Mouse (Mus musculus): Measurements from ENCODE around the gene Ankmy1.

Gene Ankmy1

GRCm38 (mm10) chr1:92872666-92873065 lies 30.0 kb downstream of the Ankmy1 start:
- DNase-seq (ENCODE audit: low spot score), result no peak

DNA sequence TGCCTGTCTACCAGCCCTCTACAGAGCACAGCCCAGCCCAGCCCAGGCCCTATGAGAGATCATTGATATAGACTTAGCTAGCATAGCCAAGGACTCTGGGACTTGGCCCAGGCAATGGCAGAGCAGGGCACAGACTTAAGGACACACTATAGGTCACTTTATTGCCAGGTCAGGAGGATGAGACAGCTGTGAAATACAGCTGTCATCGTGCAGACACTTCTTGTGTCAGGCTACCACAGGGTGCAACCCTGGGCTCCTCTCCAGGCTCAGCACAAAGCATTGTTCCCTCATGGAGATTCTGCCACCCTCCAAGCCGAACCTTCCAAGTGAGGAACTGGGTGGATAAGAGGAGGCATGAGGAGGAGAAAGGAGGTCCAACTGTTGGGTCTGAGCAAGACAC lies 32.7 kb downstream of the Ankmy1 start:
- DNase-seq (ENCODE audit: low spot score), result no peak

GRCm38 (mm10) chr1:92866170-92866569 lies 36.5 kb downstream of the Ankmy1 start:
- no peak for DNase-seq (ENCODE audit: low spot score)

GRCm38 (mm10) chr1:92863268-92863667 lies 39.4 kb downstream of the Ankmy1 start:
- DNase-seq (ENCODE audit: low spot score), result no peak

- no peak for DNase-seq (ENCODE audit: low spot score)
These were observed 41.2 kb downstream of the Ankmy1 start for GRCm38 (mm10) chr1:92861503-92861902.

DNA sequence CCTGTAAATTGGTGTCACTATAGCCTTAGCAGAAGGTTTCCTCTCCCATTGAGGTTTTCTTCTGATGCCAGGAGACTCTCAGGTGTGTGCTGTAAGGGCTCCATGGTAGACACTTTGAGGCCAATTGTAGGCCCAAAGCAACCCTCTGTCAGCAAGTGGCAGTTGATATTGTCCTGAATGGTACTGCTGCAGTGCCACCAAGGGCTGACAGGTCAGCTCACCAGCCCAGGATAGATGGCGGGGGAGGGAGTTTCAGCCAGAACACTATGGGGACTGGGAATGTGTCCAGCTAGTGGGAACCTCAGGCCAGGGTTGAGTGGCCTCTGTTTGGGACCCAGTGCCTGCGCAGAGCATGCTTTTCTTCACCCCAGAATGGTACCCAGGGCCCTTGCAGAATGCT lies 50.3 kb downstream of the Ankmy1 start:
- DNase-seq (ENCODE audit: low spot score), result no peak

DNA sequence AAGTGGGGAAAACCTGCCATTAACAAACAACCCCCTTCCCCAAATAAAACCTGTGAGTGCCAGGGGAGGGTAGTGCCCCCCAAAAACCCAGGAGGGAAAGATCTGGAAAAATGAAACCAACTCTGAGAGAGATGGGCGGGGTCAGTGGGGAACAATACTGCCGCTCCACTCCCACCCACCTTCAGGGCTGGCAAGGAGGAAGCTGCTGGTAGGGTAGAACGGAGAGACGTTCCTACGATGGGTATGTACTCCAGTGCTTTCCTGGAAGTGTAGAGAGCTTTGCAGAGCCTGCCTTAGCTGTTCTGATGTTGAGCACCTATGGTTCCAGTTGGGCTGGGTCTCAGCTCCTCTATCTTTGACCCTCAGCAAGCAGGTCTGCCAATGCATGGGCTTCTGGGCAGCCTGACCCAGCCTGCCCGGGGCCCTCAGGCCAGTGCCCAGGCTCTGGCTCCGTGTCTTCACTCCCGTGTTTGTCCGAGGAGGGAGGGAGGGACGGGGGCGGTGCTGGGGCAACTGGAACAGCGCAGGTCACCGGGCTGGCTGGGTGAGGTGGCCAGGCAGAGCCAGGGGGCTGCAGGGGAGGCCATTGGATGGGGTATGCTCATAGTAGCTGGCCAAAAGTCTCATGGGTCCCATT lies 52.6 kb downstream of the Ankmy1 start:
- no peak for DNase-seq (ENCODE audit: low spot score)

DNA sequence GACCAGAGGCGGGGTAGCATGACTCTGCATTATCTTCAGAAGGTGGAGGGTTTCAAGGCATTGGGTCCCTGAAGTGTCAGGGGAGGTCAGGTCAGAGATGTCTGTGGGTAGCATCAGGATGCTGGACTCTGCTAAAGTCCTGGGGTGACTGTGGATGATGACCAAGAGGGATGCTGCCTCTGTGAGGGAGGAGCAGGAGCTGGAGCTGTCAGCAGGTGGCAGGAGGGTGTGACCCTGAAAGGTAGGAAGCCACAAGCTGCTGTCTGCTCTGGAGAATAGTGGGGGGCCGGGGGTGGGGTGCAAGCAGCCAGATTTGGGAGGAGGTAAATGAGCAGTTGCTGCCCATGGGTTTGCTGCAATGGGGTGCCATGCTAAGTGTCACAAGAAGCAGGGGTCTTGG lies 53.2 kb downstream of the Ankmy1 start:
- DNase-seq (ENCODE audit: low spot score), result no peak

DNA sequence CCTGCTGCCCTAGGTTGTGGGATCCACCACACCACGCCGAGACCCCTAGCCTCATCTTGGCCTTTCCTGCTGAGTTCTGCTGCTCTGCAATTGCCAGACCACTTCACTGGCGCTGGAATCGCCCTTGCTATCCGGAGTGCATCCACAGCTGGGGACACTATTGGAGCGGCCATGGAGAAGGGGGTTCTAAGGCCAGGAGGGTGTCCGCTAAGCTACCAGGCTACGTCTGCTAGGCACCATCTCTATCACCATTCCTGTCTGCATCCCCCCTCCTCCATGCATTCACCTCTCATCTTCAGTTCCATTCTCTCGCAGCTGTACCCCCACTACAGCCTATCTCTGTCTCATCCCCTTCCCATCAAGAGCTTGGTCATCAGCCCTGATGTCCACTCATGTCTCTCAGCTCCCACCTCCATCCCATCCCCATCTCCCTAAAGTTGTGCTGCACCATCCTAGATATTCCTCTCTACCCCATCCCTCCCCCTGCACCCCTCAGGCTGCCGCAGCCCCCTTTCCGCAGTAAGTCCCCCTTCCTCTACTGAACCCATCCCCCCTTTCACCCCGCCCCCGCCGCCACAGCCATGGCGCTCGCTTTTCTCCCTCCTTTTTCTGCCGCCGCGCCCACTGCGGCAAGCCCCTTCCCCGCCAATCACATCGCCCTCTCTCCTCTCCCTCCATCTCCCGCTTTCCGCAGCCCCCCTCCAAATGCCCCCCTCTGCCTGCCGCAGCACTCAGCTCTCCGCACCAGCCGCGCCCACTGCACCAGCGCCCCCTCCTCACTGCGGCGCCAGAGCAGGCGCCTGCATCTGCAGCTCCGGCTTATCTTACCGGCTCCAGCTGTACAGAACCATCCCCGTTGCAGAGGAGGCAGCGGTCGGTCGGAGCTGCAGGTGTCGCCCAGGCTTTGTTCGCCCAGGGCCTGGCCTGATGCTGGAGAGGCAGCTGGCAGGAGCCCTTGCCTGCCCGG lies 54.5 kb downstream of the Ankmy1 start:
- DNase-seq (ENCODE audit: low spot score), result no peak

DNA sequence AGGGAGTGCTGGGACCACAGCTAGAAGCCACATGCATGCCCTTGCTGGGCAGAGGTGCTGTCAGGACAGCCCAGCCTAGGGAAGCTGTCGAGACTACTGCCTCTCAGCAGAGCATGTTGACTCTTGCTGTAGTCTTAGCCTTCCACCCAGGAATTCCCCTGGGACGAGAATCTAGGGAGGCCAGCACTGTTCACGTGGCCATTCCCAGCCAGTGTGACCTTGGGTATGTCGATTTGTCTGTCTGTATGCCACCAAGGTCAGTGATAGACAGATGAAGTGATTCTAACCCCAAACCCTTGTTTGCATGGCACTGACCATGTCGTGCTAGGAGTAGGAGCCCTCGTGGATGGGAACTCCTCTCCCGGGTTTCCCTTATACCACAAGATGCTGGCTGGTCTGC lies 56.8 kb downstream of the Ankmy1 start:
- no peak for DNase-seq (ENCODE audit: low spot score)

DNA sequence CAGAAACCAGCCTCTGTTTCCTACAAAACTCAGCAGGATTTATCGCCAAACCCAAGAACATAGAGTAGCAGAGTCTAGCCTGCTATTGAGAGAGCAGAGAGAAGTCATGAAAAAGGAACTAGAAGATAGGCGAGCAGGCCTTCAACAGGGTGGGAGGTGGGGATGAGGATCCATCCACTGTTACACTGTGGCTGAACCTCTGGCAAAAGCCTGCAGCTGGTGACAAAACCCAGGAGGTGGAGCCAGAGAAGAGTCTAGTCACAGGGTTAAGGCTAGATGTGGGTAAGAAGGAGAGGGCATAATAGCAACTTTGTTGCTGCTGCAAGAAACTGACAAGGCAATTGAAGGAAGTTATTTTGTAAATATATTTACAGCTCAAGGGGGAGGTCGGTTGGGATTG lies 61.3 kb downstream of the Ankmy1 start:
- DNase-seq (ENCODE audit: low spot score), result no peak

GRCm38 (mm10) chr1:92840231-92840890 lies 62.3 kb downstream of the Ankmy1 start:
- DNase-seq (ENCODE audit: low spot score), result no peak

DNA sequence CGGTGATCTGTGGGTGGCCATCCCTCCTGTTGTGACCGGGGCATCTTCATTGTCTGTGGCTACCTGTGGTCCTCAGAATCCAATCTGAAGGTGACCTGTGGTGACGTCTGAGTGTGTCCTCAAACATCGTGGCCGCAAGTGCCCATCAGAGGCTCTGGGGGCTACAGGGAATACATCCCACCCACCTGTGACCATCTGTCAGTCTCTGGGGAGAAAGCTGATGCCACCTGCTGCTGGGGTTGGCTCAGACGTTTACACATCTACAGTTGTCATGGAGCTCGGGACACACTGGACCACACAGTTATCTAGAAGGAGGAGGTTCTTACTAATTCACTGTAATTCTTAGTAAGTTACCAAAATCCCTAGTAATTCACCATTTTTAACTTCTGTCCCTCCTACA lies 63.5 kb downstream of the Ankmy1 start:
- no peak for DNase-seq (ENCODE audit: low spot score)

GRCm38 (mm10) chr1:92837931-92838833 lies 64.5 kb downstream of the Ankmy1 start:
- DNase-seq (ENCODE audit: low spot score), result no peak

DNA sequence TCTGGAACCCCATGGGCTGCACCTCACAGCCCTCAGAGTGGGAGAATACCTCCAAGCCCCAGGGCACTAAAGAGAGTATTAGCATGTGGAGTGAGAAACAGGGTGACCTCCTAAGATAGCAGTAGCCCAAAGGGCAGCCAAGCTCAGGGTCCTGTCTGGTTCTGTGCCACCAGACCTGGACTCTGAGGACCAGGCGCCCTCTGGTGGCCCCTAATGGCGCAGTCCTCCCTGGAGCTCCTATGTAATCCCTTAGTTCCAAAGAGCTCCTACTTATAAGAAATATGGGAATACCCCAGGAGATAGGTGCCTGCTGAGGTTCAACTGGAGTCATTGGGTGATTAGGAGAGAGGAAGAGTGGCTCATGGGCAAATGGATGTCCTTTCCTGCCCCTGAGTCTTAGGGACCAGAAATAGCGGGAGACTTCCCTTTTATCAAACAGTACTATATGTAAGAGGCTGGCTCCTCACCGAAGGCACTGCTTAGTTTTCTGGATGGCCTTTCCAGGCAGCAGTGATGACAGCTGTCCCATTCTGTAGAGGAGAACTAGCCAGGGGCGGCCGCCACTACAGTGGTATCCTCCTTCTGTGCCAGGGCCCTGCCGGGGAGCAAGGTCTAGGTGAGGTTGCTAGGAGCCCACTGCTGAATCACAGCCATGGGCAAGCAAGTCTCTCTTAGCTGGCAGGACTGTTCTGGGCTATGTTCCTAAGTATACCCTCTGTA lies 68.6 kb downstream of the Ankmy1 start:
- no peak for DNase-seq (ENCODE audit: low spot score)

DNA sequence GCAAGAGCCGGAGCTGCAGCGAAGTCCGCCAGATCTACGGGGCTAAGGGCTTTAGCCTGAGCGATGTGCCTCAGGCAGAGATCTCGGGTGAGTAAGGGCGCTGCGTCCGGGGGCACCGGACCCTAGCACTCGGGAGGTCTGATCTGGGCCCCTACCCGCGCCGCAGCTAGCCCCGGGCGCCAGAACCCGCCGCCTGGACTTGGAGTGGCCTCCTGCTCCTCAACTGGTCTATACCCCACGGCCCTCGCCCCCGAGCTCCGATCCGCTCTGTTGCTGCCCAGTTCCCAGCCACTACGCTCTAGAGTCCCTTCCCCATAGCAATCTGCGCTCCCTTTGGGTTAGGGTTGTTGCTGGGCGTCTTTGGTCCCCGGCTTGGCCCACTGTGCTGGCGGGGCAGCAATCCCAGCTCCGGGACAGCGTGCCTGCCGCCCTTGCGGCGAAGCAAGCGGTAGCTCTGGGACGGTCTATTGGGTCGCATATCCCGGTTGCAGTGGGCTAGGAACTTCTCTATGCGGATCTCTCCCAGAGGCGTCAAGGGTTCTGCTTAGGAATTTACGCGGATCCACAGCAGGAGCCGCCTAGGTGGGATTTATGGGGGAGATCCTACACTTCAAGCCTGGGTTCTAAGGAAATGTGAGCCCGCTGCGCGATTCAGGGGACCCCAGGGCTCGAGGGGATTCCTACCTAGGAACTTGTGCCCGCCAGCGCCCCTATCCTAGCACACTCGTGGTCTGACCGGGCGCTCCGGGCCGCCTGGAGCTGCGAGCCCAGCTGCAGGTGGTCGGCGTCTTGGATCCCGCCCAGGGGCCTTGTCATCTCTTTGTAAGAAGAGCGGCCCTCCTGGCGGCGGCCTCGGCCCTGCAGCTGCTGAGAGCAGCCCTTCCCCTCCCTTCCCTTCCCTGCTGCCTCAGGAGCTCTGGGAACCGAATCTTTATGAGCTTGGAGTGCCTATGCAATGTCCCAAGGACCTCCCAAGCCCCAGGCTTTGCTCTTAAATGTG lies 70.4 kb downstream of the Ankmy1 start:
- no peak for DNase-seq (ENCODE audit: low spot score)

DNA sequence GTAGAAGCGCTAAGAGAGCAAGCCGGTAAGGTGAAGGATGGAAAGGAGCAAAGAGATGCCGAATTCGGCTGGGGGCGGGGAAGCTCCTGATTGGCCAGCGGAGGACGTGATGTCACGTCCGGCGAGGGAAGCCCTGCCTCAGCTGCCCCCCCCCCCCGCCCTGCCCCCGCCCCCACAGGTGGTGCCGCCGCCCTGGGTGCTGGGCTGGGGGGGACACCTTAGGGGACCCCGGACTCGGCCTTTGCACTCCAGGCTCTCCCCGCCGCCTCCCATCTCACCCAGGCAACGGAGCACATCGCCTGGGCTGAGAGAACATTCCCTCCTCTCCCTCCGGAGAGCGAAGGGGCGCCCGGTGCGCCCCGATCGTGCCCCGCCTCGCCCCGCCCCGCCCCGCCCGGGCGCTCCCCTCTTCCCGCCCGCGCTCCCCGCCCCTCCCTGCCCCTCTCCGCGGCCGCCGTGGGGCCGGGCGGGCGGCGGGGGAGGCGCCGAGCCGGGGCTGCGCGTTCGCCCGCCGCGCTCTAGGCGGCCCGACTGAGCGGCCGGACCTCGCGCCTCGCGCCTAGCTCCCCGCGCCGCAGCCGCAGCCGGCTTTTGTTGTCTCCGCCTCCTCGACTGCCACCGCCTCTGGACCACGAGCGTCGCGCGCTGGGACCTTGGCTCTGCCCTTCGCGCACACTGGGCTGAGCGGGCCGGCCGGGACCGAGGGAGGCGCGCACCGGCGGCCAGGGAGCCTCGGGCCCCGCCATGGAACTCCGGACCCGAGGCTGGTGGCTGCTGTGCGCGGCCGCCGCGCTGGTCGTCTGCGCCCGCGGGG lies 71.3 kb downstream of the Ankmy1 start, which contains the start of gene Gpc1:
Gene Gpc1 (plus strand): TSS at position 458 of the 814 bp plus-strand sequence.
- no peak for DNase-seq (ENCODE audit: low spot score)

- no peak for DNase-seq (ENCODE audit: low spot score)
These were observed 72.0 kb downstream of the Ankmy1 start for GRCm38 (mm10) chr1:92830626-92831187.
